Mouse (Mus musculus): Measurements from ENCODE around the gene Dohh.

The Dohh gene

GRCm38 (mm10) chr10:81356991-81357844, 27.0 kb upstream of the Dohh start, which contains the start of gene Mfsd12:
TSS of gene Mfsd12 (plus strand) at chr10:81357491.
- DNase-seq (ENCODE audit: extremely low spot score), result peak; percentile 85

DNA sequence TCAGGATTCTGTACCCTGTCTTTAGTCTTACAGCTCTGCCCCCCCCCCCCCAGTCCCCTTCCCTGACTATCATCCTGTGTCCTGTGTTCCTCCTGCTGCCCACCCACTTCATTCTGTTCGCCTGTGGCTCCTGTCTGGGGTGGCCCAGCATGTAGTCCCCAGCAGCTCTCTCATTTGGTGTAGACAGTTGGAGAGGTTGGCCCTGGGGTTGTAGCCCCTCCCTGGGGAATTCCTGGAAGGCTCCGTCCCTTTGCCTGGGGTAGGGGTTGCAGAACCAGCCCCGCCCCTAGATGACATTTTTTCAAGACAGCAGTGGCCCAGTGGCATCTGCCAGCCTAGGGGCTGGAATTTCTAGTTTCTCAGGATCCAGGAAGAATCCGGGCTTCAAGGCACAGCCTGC, 26.0 kb upstream of the Dohh start:
- no peak for DNase-seq (ENCODE audit: extremely low spot score)

- no peak for DNase-seq (ENCODE audit: extremely low spot score)
Measured at GRCm38 (mm10) chr10:81358841-81359240, 25.4 kb upstream of the Dohh start.

DNA sequence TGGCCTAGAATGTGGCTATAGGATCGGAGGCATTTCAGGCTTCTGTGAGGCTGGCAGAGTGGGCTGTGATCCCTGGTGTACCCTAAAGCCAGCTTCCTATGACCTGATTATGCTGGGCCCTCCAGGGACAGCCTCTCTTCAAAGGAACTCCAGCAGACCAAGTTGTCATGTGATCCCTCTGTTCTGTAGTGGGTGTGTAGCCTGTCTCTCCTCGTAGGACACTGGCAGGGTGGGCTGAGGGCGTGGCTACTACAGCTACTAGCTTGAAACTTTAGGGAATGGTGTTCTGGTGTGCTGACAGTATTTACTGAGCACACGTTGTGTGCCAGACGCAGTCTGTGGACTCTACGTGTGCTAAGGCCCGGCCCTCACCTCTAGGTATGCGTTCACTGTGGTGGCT, 23.5 kb upstream of the Dohh start:
- no peak for DNase-seq (ENCODE audit: extremely low spot score)

- no peak for DNase-seq (ENCODE audit: extremely low spot score)
Measured at GRCm38 (mm10) chr10:81362336-81362949, 21.8 kb upstream of the Dohh start.

DNA sequence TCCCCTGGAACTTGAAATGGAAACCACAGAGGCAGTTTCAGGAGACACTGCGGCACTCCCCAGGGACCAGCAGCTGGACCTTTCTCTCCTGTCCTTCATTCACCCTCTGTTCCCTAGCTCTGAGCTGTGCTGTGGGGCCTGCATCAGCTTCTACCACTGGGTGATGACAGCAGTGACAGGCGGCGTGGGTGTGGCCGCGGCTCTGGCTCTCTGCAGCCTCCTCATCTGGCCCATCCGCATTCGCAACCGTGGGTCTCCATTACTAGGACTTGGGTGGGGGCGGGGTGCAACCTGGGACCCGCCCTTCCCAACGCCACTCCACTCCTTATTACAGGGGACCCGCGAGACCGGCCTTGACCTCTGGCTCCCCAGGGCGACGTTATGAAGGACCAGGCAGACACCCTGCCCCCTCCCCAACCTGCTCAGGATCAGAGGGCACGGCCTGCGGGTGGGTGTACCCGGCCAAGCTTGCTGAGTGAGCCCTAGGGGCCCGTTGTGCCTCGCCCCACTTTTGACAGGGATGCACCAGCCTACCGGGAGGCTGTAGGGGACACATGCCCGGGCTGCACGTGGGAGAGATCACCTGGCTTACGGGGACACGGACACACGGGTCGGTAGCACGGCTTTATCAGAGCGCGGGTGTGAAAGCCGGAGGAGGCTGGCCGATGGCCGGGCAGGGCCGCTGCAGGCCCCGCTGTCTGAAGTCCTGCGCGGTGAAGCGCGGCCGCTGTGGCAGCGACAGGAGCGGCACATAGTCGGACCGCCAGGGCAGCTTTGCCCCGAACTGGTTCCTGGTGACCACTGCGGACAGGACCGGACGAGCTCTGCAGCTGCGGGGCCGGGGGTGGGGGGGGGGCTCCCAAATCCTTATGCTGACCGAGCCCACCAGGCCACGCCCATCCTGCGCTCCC, 20.5 kb upstream of the Dohh start:
- no peak for DNase-seq (ENCODE audit: extremely low spot score)

GRCm38 (mm10) chr10:81364666-81365065, 19.6 kb upstream of the Dohh start:
- no peak for DNase-seq (ENCODE audit: extremely low spot score)

- no peak for DNase-seq (ENCODE audit: extremely low spot score)
Measured at GRCm38 (mm10) chr10:81365073-81365472, 19.2 kb upstream of the Dohh start.

DNA sequence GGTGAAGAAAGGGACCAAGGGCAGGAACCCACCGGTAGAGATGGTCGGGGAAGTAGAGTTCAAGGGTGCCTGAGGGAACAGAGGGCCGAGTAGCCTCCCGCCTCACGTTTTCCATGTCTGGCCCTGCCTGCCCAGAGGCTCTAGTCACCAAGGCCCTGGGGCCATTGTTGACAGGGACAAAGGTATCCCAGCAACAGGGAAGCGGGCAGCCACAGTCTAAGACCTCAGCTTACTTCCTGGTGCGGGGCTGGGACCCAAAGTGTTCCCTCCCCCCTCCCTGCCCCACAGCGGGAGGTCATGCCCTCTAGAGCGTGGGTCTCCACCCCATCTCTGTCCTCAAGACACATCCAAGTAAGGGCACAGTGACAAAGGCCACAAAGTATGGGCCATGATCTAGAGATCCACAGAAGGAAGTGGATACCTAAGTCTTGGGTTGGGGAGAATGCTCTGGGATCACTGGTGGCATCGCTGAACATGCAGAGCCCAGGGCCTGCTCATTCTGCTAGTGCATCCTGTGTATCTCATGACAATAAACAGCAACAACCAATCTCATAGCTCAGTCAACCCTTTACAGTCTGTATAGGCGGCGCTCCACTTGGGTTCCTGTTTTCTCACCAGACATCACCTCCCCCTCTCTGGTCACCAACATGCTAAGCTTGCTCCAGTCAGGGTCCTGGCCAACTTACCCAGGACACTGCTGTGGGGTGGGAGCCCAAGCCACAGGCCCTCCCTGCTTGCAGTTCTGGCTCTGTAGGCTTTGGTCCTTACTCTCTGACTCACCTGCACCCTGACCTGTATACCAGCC, 18.4 kb upstream of the Dohh start, which contains the start of gene 4930404N11Rik:
Gene 4930404N11Rik (minus strand): TSS at position 145 of the 805 bp plus-strand sequence.
- DNase-seq (ENCODE audit: extremely low spot score), result peak; percentile 70

DNA sequence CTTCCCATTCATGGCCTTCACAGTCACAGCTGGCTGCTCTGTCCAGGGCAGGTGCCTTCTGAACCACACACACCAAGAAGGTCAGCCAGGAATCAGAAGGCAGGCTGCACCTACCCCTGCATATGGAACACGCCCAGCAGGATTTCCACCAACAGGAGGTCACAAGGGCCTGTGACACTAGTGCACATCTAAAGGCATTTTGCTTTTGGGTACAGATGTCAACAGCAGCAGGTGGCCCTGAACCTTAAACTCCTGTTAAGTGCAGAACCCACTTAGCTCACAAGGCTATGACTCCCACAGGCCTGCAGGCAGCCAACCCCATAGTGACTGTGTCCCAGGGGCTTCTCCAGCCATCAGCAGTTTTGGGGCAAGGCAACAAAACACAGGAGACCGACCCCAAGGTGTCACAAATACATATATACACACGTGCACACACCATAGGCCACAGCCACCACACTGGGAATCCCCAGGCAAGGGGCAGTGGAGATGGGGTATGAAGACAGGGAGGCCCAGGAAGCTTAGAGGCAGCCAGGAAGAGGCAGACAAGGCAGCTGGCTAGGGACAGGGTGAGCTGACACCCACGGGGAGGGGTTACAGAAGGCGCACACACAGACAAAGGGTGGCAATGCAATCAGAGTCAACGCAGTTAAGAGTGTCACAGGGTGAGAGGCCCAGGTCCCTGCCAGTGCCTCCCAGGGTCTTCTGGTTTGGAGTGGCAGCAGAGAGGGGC, 17.6 kb upstream of the Dohh start:
- no peak for DNase-seq (ENCODE audit: extremely low spot score)

- DNase-seq (ENCODE audit: extremely low spot score), result no peak
Measured at GRCm38 (mm10) chr10:81367207-81367495, 17.1 kb upstream of the Dohh start.

GRCm38 (mm10) chr10:81375322-81375721, 8.9 kb upstream of the Dohh start:
- no peak for DNase-seq (ENCODE audit: extremely low spot score)

GRCm38 (mm10) chr10:81376561-81377361, 7.5 kb upstream of the Dohh start:
- no peak for DNase-seq (ENCODE audit: extremely low spot score)

- no peak for DNase-seq (ENCODE audit: extremely low spot score)
Measured at GRCm38 (mm10) chr10:81377362-81377664, 6.9 kb upstream of the Dohh start.

GRCm38 (mm10) chr10:81377793-81378552, 6.3 kb upstream of the Dohh start, which contains the start of gene Fzr1:
TSS of gene Fzr1 (minus strand) at chr10:81378516.
- no peak for DNase-seq (ENCODE audit: extremely low spot score)

DNA sequence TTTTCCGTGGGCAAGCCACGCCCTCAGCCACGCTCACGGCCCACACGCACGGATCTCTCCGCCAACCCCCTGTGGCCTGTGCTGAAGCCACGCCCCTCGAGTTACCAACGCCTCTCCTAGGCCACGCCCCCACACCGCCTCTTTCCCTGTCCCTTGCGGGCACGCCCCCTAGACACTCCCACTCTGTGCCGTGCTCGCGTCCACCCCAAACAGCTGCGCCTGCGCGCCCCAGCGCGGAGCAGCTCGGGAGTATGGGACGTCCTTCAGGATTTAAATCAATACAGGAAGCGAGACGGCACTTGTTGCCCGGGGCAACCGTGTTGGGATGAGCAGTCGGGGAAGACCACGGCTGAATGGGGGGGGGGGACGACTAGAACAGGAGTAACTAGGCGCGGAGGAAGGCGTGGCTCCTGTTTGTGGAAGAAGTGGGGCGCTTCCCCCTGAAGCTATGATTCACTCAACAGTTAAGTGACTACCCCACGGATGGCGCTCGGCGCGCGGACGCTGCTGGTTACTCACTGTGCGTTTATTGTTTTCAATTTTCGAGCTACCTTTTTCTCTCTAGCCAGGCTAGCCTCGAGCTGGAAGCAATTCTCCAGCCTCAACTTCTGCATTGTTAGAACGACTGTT, 5.6 kb upstream of the Dohh start:
- peak; percentile 100 for DNase-seq (ENCODE audit: extremely low spot score)

DNA sequence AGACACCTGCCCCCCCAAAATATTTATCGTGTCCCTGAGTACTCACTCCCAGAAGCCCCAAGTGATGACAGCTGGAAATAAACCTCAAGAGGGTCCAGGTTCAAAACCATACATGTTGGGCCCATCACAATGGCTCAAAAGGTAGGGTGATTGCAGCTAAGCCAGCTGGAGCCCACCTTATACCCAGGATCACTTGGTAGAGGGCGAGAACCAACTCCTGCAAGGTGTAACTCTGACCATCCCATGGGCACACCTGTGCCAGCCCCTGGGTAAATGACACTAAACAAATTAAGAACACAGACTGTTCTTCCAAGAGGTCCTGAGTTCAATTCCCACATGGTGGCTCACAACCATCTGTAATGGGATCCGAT, 5.1 kb upstream of the Dohh start:
- DNase-seq (ENCODE audit: extremely low spot score), result no peak

GRCm38 (mm10) chr10:81379809-81380378, 4.3 kb upstream of the Dohh start:
- DNase-seq (ENCODE audit: extremely low spot score), result no peak

DNA sequence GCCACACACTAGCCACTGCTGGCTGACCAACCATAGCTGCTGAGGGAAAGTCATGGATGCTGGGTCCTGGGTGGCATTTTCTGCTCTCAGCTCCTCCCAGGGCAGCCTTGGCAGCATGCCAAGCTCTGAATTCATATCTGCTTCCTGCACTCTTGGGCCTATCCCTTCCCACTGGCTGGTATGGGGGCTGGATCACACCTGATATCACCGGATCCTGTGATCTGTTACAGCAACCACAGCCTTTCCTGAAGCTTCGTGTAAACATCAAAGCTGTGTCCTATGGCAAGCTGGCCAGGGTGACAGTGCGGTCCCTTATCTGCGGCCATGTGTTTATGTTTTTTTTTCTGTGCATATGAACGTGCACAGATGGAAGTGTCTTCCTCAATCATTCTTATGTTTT, 2.2 kb upstream of the Dohh start:
- no peak for DNase-seq (ENCODE audit: extremely low spot score)

Data from embryo, embryonic 9.5 days (tissue).